Mouse (Mus musculus): ENCODE data around the gene Sik2. TPM values are rescaled to one million over a fixed set of nuclear protein-coding genes. Genes with fewer than 3 reads are reported as not detected.

Sik2 gene
- polyA plus RNA-seq, 1 experiment: 12.5 TPM

- no peaks in the 10 kb centered on the region for H3K4me1 ChIP-seq (ENCODE audit: control insufficient read depth, insufficient read depth, insufficient read length)
- 97% methylated on average over 18 of the region's 18 CpGs for WGBS
- H3K27ac ChIP-seq (ENCODE audit: insufficient read depth, low read length): no peak overlapping the region
- H3K27me3 ChIP-seq (ENCODE audit: control insufficient read depth, insufficient read depth, low read length): no peaks in the 10 kb centered on the region
- DNase-seq (ENCODE audit: low read depth in 1 of 2, low spot score in 2 of 2): no peak
- H3K4me3 ChIP-seq (ENCODE audit: extremely low read depth, insufficient read depth, insufficient read length): no peak overlapping the region
- peaks cover 33% of the 10 kb centered on the region for H3K36me3 ChIP-seq (ENCODE audit: control insufficient read depth, insufficient read depth, low read length)
- TF ChIP-seq POLR2A (IDR thresholded peaks at IDR 0.05; ENCODE audit: low read depth, low read length) (no peak), CTCF (IDR thresholded peaks at IDR 0.05; ENCODE audit: extremely low read depth, insufficient read depth, insufficient read length, insufficient replicate concordance) (no peak)
Observed at GRCm38 (mm10) chr9:50861119-50861839, 147.6 kb downstream of the Sik2 start.

- Histone ChIP-seq H3K4me1 (ENCODE audit: control insufficient read depth, insufficient read depth, insufficient read length) (no peaks in the 10 kb centered on the region), H3K27me3 (ENCODE audit: control insufficient read depth, insufficient read depth, low read length) (no peaks in the 10 kb centered on the region), H3K27ac (ENCODE audit: insufficient read depth, low read length) (no peak overlapping the region), H3K36me3 (ENCODE audit: control insufficient read depth, insufficient read depth, low read length) (peaks cover 23% of the 10 kb centered on the region), H3K4me3 (ENCODE audit: extremely low read depth, insufficient read depth, insufficient read length) (no peak overlapping the region)
- TF ChIP-seq POLR2A (IDR thresholded peaks at IDR 0.05; ENCODE audit: low read depth, low read length): no peak
- TF ChIP-seq CTCF (IDR thresholded peaks at IDR 0.05; ENCODE audit: extremely low read depth, insufficient read depth, insufficient read length, insufficient replicate concordance): no peak
- WGBS: 97% methylated on average over 6 of the region's 6 CpGs
- no peak for DNase-seq (ENCODE audit: low read depth in 1 of 2, low spot score in 2 of 2)
Observed at GRCm38 (mm10) chr9:50858681-50859080, 150.2 kb downstream of the Sik2 start.

- WGBS: 0% methylated on average over 42 of the region's 46 CpGs
- no peak for DNase-seq (ENCODE audit: low read depth in 1 of 2, low spot score in 2 of 2)
- TF ChIP-seq POLR2A (IDR thresholded peaks at IDR 0.05; ENCODE audit: low read depth, low read length) (no peak), CTCF (IDR thresholded peaks at IDR 0.05; ENCODE audit: extremely low read depth, insufficient read depth, insufficient read length, insufficient replicate concordance) (no peak)
- no peaks in the 10 kb centered on the region for H3K27me3 ChIP-seq (ENCODE audit: control insufficient read depth, insufficient read depth, low read length)
- peak overlapping the region; percentile 49; the same call in 1 of the 2 replicates for H3K27ac ChIP-seq (ENCODE audit: insufficient read depth, low read length)
- H3K36me3 ChIP-seq (ENCODE audit: control insufficient read depth, insufficient read depth, low read length): peaks cover 14% of the 10 kb centered on the region
- H3K4me3 ChIP-seq (ENCODE audit: extremely low read depth, insufficient read depth, insufficient read length): peak overlapping the region; percentile 95
- no peaks in the 10 kb centered on the region for H3K4me1 ChIP-seq (ENCODE audit: control insufficient read depth, insufficient read depth, insufficient read length)
Observed at GRCm38 (mm10) chr9:50857082-50857641, 151.7 kb downstream of the Sik2 start.

GRCm38 (mm10) chr9:50856341-50857081, 152.4 kb downstream of the Sik2 start:
- peak; percentile 61 to 90 for DNase-seq (ENCODE audit: low read depth in 1 of 2, low spot score in 2 of 2)
- H3K27ac ChIP-seq (ENCODE audit: insufficient read depth, low read length): peak overlapping the region; percentile 49; the same call in 1 of the 2 replicates
- H3K4me3 ChIP-seq (ENCODE audit: extremely low read depth, insufficient read depth, insufficient read length): peak overlapping the region; percentile 95
- TF ChIP-seq CTCF (IDR thresholded peaks at IDR 0.05; ENCODE audit: extremely low read depth, insufficient read depth, insufficient read length, insufficient replicate concordance) (no peak), POLR2A (IDR thresholded peaks at IDR 0.05; ENCODE audit: low read depth, low read length) (peak; percentile 54)
- WGBS: 1% methylated on average over 43 of the region's 45 CpGs
- no peaks in the 10 kb centered on the region for H3K4me1 ChIP-seq (ENCODE audit: control insufficient read depth, insufficient read depth, insufficient read length)
- peaks cover 8% of the 10 kb centered on the region; the same call in 1 of the 2 replicates for H3K36me3 ChIP-seq (ENCODE audit: control insufficient read depth, insufficient read depth, low read length)
- no peaks in the 10 kb centered on the region for H3K27me3 ChIP-seq (ENCODE audit: control insufficient read depth, insufficient read depth, low read length)

- WGBS: 79% methylated on average over 5 of the region's 5 CpGs
- H3K27ac ChIP-seq (ENCODE audit: insufficient read depth, low read length): 0 out of 2 replicates have a peak overlapping the region, but pooled peaks have one; percentile 27
- no peak overlapping the region for H3K4me3 ChIP-seq (ENCODE audit: extremely low read depth, insufficient read depth, insufficient read length)
Observed at GRCm38 (mm10) chr9:50855780-50856179, 153.1 kb downstream of the Sik2 start.

GRCm38 (mm10) chr9:50855133-50855766, 153.6 kb downstream of the Sik2 start:
- no peak overlapping the region for H3K27ac ChIP-seq (ENCODE audit: insufficient read depth, low read length)
- no peak for DNase-seq (ENCODE audit: low read depth in 1 of 2, low spot score in 2 of 2)
- no peaks in the 10 kb centered on the region for H3K27me3 ChIP-seq (ENCODE audit: control insufficient read depth, insufficient read depth, low read length)
- H3K4me1 ChIP-seq (ENCODE audit: control insufficient read depth, insufficient read depth, insufficient read length): no peaks in the 10 kb centered on the region
- TF ChIP-seq POLR2A (IDR thresholded peaks at IDR 0.05; ENCODE audit: low read depth, low read length) (no peak), CTCF (IDR thresholded peaks at IDR 0.05; ENCODE audit: extremely low read depth, insufficient read depth, insufficient read length, insufficient replicate concordance) (no peak)
- peaks cover 2% of the 10 kb centered on the region; the same call in 1 of the 2 replicates for H3K36me3 ChIP-seq (ENCODE audit: control insufficient read depth, insufficient read depth, low read length)
- no peak overlapping the region for H3K4me3 ChIP-seq (ENCODE audit: extremely low read depth, insufficient read depth, insufficient read length)
- WGBS: 76% methylated on average over 5 of the region's 5 CpGs

More at GRCm38 (mm10) chr9:50855780-50856179, 153.1 kb downstream of the Sik2 start:
- no peaks in the 10 kb centered on the region for H3K27me3 ChIP-seq (ENCODE audit: control insufficient read depth, insufficient read depth, low read length)
- TF ChIP-seq POLR2A (IDR thresholded peaks at IDR 0.05; ENCODE audit: low read depth, low read length) (no peak), CTCF (IDR thresholded peaks at IDR 0.05; ENCODE audit: extremely low read depth, insufficient read depth, insufficient read length, insufficient replicate concordance) (no peak)
- peaks cover 2% of the 10 kb centered on the region; the same call in 1 of the 2 replicates for H3K36me3 ChIP-seq (ENCODE audit: control insufficient read depth, insufficient read depth, low read length)
- DNase-seq (ENCODE audit: low read depth in 1 of 2, low spot score in 2 of 2): no peak
- no peaks in the 10 kb centered on the region for H3K4me1 ChIP-seq (ENCODE audit: control insufficient read depth, insufficient read depth, insufficient read length)

Data from spleen, adult 2 months (tissue).